ENCODE assay signal across 23 mouse cellular contexts in the genomic region with DNA sequence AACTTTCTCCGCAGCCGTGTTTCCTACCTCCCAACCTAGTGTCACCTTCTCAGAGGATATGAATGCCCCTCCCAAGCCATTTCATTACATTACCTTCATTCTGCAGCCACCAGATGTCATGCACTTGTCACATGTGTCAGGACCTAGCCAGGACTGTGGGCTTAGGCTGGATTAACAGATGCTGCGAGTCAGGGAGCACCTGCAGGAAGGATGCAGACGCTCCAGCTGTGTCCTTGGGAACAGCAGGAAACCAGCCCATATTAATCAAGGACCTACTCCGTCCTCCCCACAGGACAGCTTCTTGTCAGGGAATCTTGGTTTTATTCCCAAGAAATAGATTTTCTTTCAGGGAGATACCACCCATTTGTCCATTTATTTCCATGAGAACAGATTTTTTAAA. TPM values are rescaled to one million over a fixed set of nuclear protein-coding genes. Genes with fewer than 3 reads are reported as not detected.
DNase-seq lines count a peak whose midpoint lies in the region; TF ChIP-seq lines count a peak whose summit lies in the region.
"Had no signal": no experiment of that assay in that cellular context is flagged by ENCODE, and none has a peak within 500 bp of the region (broad histone marks: within the 10 kb centered on the region; RNA-seq: fewer than 3 reads in every experiment).

No protein-coding gene starts in this region.

- TF ChIP-seq POLR2A in lung, adult 2 months (IDR thresholded peaks at IDR 0.05; ENCODE audit: borderline replicate concordance, extremely low read depth, low read depth, low read length), result peak; percentile 14; the same call in 1 of the 2 replicates
- no peak for TF ChIP-seq POLR2A in brain, embryonic 14.5 days (IDR thresholded peaks at IDR 0.05; ENCODE audit: borderline replicate concordance, extremely low read depth, insufficient read depth, insufficient read length, poor library complexity, severe bottlenecking)
- TF ChIP-seq POLR2A in kidney, adult 2 months (IDR thresholded peaks at IDR 0.05; ENCODE audit: low read depth, low read length), result no peak

- no peaks in the 10 kb centered on the region for H3K4me1 ChIP-seq in lung, adult 2 months (ENCODE audit: control insufficient read depth, insufficient read depth, low read length)
- H3K4me1 ChIP-seq in E14TG2a.4 (replicated peaks; ENCODE audit: low read depth, low read length), result peaks cover 58% of the 10 kb centered on the region
- H3K4me1 ChIP-seq in kidney, adult 2 months (ENCODE audit: control insufficient read depth, insufficient read depth, low read length), result no peaks in the 10 kb centered on the region

- intact Hi-C loops in gastrocnemius, adult 2 months (cut with DNase I), result no loop called here

- 53% methylated on average over 5 of the region's 5 CpGs for WGBS in lung, adult 2 months
- WGBS in kidney, adult 2 months, result 53% methylated on average over 5 of the region's 5 CpGs

- no peak overlapping the region for H3K4me3 ChIP-seq in gastrocnemius, adult 2 months
- no peak overlapping the region for H3K4me3 ChIP-seq in lung, adult 2 months (replicated peaks; ENCODE audit: extremely low read depth, low read depth, low read length)
- 0 out of 2 replicates have a peak overlapping the region, but pooled peaks have one; percentile 10 for H3K4me3 ChIP-seq in E14TG2a.4 (replicated peaks; ENCODE audit: low read length)
- no peak overlapping the region for H3K4me3 ChIP-seq in kidney, adult 2 months (ENCODE audit: insufficient read depth, low read depth, low read length)
- H3K4me3 ChIP-seq: embryonic facial prominence, embryonic 15.5 days; forebrain, embryonic 15.5 days; heart, embryonic 10.5 days; intestine, embryonic 15.5 days; layer of hippocampus, adult 2 months had no signal

- DNase-seq in gastrocnemius, adult 2 months, result no peak
- no peak for DNase-seq in gastrocnemius, adult 18-20 months (ENCODE audit: low spot score)
- DNase-seq in lung, adult 2 months, result no peak
- no peak for DNase-seq in lung, postnatal 10 days
- peak; percentile 7 for DNase-seq in brain, embryonic 14.5 days (ENCODE audit: low read depth)
- DNase-seq in cerebellum, adult 11-12 months, result no peak
- no peak for DNase-seq in kidney, adult 2 months
- DNase-seq: adrenal gland, adult 8-10 months; cerebellum, adult 8-10 months; cerebellum, postnatal 36 days; gastrocnemius, postnatal 36 days; kidney, adult 9 months; kidney, postnatal 25 days; right cerebral cortex, adult 18-20 months; right cerebral cortex, postnatal 4 days had no signal

- no peaks in the 10 kb centered on the region for H3K9me3 ChIP-seq in E14TG2a.4 (ENCODE audit: low read length)
- H3K9me3 ChIP-seq: embryonic facial prominence, embryonic 15.5 days; forebrain, embryonic 15.5 days; G1E; heart, embryonic 10.5 days; intestine, embryonic 15.5 days had no signal

- H3K27me3 ChIP-seq in E14TG2a.4 (ENCODE audit: insufficient read depth, low read length), result no peaks in the 10 kb centered on the region
- H3K27me3 ChIP-seq in kidney, adult 2 months (replicated peaks; ENCODE audit: control insufficient read depth, insufficient read depth, low read length), result no peaks in the 10 kb centered on the region
- H3K27me3 ChIP-seq: embryonic facial prominence, embryonic 15.5 days; forebrain, embryonic 15.5 days; intestine, embryonic 15.5 days; Patski had no signal

- H3K36me3 ChIP-seq in E14TG2a.4 (ENCODE audit: insufficient read depth, low read length), result peaks cover 40% of the 10 kb centered on the region
- H3K36me3 ChIP-seq in kidney, adult 2 months (ENCODE audit: control insufficient read depth, insufficient read depth, low read length), result no peaks in the 10 kb centered on the region

- TF ChIP-seq CTCF in gastrocnemius, adult 2 months (IDR thresholded peaks at IDR 0.05), result no peak
- no peak for TF ChIP-seq CTCF in lung, adult 2 months (IDR thresholded peaks at IDR 0.05; ENCODE audit: insufficient read depth, low read length)
- no peak for TF ChIP-seq CTCF in E14TG2a.4 (conservative IDR thresholded peaks at IDR 0.05; ENCODE audit: low read length)
- TF ChIP-seq CTCF in brain, embryonic 14.5 days (IDR thresholded peaks at IDR 0.05; ENCODE audit: borderline replicate concordance, extremely low read depth, insufficient read depth, insufficient read length), result no peak
- no peak for TF ChIP-seq CTCF in kidney, adult 2 months (conservative IDR thresholded peaks at IDR 0.05; ENCODE audit: insufficient read depth, insufficient read length, low read depth, low read length)

- H3K27ac ChIP-seq in gastrocnemius, adult 2 months, result 0 out of 2 replicates have a peak overlapping the region, but pooled peaks have one; percentile 46
- no peak overlapping the region for H3K27ac ChIP-seq in kidney, adult 2 months (ENCODE audit: insufficient read depth, low read depth, low read length)
- H3K27ac ChIP-seq: embryonic facial prominence, embryonic 15.5 days; forebrain, embryonic 15.5 days; heart, embryonic 10.5 days; intestine, embryonic 15.5 days; layer of hippocampus, adult 2 months had no signal

RNA-seq across cellular contexts. Expression of gene Rfx5, which starts 6.4 kb away (rescaled TPM):
- 1 to 10 TPM; 4.7 to 5.2 TPM for total RNA-seq in gastrocnemius, adult 2 months (2021)
- total RNA-seq in gastrocnemius, adult 18-20 months (2021), result 1 to 10 TPM; 2.9 to 6.3 TPM
- 10.5 and 14.6 TPM in 2 replicates for polyA plus RNA-seq in lung, adult 2 months (2012; rRNA removed)
- polyA plus RNA-seq in brain, embryonic 14.5 days (2012; rRNA removed), result 26.1 and 29.6 TPM in 2 replicates
- 10.3 and 12.8 TPM in 2 replicates for polyA plus RNA-seq in kidney, adult 2 months (2012; rRNA removed)

RNA-seq across cellular contexts. Expression of gene Pi4kb, which starts 14.2 kb away (rescaled TPM):
- 10 to 100 TPM; 23.4 to 24.0 TPM for total RNA-seq in gastrocnemius, adult 2 months (2021)
- total RNA-seq in gastrocnemius, adult 18-20 months (2021), result 10 to 100 TPM; 16.8 to 19.0 TPM
- polyA plus RNA-seq in lung, adult 2 months (2012; rRNA removed), result 33.8 and 38.1 TPM in 2 replicates
- 53.9 and 59.5 TPM in 2 replicates for polyA plus RNA-seq in brain, embryonic 14.5 days (2012; rRNA removed)
- polyA plus RNA-seq in kidney, adult 2 months (2012; rRNA removed), result 35.9 and 41.7 TPM in 2 replicates

RNA-seq across cellular contexts. Expression of gene Selenbp1, which starts 27.5 kb away (rescaled TPM):
- total RNA-seq in gastrocnemius, adult 2 months (2021), result 10 to 100 TPM; 10.1 to 28.6 TPM
- 10 to 100 TPM; 17.5 to 23.1 TPM for total RNA-seq in gastrocnemius, adult 18-20 months (2021)
- polyA plus RNA-seq in lung, adult 2 months (2012; rRNA removed), result 865 and 921 TPM in 2 replicates
- polyA plus RNA-seq in brain, embryonic 14.5 days (2012; rRNA removed), result 9.7 and 10.6 TPM in 2 replicates
- 785 and 803 TPM in 2 replicates for polyA plus RNA-seq in kidney, adult 2 months (2012; rRNA removed)

RNA-seq across cellular contexts. Expression of gene Zfp687, which starts 54.9 kb away (rescaled TPM):
- 10 to 100 TPM; 10.9 to 11.5 TPM for total RNA-seq in gastrocnemius, adult 2 months (2021)
- 10 to 100 TPM; 13.2 to 14.9 TPM for total RNA-seq in gastrocnemius, adult 18-20 months (2021)
- polyA plus RNA-seq in lung, adult 2 months (2012; rRNA removed), result 19.2 and 20.6 TPM in 2 replicates
- 23.6 and 25.1 TPM in 2 replicates for polyA plus RNA-seq in brain, embryonic 14.5 days (2012; rRNA removed)
- polyA plus RNA-seq in kidney, adult 2 months (2012; rRNA removed), result 16.3 and 18.5 TPM in 2 replicates

Comparison
In these comparisons a context has a peak if more than half of its experiments do, and no peak if none do; other contexts are left out.
1. RNA of gene Selenbp1, which starts 27.5 kb away (polyA plus RNA-seq): 865 to 921 TPM in lung, adult 2 months and 785 to 803 TPM in kidney, adult 2 months; 9.7 to 10.6 TPM in brain, embryonic 14.5 days; every median in the first group is over 10 times any median in the second.